Mouse (Mus musculus) telencephalon, adult 2 months (tissue): ENCODE results near the gene Ammecr1.

Source experiments
- DNase-seq: peaks from one replicate; pipeline ENCODE4 v3.0.0-alpha.2; 2011; ENCODE audit warnings: low read depth, low spot score

Ammecr1 gene

DNA sequence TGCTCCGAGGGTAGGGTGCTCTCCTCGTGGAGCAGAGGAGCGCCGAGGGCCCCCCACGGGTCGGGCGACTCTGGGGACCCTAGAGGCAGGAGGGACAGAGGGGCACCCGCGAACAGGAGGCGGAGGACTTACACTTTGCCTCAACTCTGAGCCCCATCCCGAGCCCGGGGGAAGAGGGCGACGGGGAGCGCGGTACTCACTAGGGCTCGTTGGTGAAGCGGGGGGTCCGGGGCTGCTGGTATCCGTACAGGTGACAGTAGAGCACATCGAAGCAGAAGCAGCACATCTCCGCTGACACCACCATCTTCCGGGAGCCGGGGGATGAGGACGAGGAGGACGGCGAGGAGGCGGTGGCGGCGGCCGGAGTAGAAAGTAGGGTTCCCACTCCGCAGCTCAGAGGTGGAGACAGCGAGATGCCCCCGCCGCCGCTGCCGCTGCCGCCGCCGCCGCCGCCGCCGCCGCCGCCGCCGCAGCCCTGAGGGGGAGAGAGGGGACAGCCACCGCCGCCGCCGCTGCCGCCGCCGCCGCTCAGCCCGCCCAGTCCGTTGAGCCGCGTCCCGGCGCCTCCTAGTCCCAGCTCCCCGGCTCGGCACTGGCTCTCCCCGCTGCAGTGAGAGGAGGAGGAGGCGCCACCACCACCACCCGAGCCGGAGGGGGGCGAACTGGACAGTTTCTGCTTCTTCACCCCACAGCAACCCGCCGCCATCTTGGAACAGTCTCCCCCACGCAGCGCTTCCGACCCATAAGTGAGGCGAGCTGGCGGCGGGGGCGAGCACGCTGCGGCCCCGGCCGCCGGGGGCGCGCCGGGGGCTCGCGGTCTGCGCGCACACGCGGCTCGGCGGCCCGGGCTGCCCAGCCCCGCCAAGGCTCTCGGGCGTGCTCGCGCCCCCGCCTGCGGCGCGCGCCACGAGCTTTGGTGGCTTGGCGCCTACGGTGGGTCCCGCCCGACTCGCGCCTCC is at the start of gene Ammecr1:
Gene Ammecr1 (minus strand): TSS at position 721 of the 959 bp plus-strand sequence.
- no peak for DNase-seq

DNA sequence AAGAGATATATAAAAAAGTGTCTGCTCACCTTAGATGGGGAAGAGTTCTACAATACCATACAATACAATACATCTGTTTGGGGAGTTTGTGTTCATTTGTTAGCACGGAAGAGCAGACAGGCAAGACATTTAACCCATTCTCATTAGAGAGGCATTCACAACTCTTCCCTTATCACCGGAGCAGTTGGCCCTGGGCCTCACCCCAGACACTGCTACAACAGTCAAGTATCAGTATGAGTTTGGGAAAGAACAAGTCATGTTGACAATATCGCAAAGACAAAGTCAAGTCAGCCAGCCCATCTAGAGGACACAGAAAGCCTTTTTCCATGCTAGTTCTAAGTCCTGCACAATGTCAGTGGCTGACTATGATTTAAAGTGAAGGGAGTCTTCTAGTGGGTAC is 47.6 kb upstream of the Ammecr1 start:
- no peak for DNase-seq

DNA sequence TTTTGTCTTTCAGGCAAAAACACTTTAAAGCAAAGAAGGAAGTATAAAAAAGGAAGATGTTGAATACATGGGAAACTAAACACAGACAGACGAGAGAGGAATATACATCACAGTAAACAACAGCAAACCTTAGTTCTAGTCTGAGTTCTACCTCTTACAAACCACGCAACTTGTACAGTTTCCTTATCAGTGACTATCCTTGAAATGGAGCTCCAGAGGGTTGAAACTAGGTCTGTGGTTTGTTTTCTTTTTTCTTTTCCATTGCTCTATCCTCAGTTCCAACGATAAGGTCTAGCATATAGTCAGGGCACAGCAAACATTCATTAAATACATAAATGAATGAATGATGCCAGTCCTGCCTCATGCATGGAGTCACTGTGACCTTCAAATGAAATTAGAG is 45.8 kb upstream of the Ammecr1 start:
- DNase-seq: no peak

DNA sequence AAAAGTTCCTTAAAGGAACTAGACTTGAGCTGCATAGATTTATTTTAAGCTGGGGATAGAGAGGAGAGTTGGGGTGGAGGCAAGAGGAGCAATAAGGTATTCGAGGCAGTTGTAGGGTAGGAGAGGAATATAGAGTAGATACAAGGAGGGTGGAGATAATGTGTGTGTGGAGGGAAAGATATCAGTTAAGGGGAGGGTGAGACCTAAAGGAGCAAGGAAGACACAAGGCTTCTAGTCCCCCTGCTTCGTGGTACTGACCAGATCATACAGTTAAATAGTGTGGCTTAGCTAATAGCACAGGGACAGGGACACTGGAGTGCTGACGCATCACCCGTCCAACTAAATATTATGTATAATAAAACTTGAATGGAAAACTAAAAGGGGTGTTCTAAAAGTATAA is 45.3 kb upstream of the Ammecr1 start:
- no peak for DNase-seq

DNA sequence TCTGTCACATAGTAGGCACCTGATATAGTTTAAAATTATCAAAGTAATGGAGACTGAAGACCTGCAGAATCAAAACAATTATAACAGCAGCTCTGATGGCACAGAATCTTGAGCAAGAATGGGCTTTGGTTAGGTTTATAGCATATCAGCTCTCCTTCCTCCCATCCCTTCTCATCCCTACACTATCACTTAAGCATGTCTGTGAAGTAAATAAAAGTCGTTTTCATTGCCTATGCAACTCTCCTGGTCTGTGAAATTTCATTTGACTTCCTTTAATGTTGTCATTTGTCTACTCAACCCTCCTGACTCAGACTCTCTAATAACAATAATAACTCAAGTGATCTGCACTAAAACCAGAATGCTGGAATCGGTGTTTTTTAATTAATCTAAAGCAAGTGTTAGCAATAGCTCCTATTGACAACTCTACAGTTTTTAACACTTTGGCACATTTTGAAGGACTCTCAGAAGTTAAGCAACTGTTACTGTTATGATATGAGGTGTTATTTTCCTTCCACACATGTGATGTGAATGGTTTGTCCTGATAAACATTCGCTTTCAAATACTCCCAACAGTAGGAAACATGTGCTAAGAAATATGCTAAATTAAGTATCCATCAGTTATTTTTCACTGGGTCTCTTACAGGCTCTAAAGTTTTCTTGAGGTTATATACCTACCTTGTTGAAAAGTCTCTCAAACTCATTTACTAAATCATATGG is 37.8 kb upstream of the Ammecr1 start:
- no peak for DNase-seq

DNA sequence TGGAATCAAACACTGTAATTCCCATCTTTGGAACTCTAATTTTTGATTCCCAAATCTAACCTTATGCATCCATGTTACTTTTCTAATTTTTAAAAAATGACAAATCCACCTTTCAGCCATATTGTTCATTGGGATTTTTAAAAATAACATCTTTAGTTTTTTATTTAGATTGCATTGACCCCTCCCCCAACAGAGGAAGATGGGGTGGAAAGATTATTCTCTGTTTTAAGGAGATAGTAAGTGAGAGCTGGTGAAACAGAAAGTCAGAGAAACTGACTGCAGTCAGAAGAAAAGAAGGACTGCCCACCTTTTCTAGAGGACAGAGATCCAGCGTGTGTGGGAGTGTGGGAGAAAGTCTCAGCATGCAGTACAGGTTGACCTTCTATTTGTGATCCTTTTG is 30.7 kb upstream of the Ammecr1 start:
- DNase-seq: no peak

DNA sequence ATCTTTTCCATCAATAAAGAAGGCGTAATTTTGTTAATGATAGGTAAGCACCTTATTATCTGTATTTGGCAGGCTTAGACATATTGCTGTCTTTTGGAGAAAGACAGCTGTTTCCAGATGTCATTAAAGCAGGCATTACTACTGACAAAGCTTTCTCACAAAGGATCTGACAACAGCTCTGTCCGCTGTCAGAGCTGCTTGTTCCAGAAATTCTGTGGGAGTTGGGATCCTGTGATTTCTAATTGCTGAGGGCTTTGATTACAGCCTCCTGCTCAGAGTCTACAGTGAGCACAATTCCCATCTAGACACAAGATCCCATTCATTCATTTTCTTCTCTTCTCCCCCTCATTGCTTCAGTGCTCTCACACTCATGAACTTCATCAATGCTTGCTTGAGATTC is 28.0 kb upstream of the Ammecr1 start:
- no peak for DNase-seq

DNA sequence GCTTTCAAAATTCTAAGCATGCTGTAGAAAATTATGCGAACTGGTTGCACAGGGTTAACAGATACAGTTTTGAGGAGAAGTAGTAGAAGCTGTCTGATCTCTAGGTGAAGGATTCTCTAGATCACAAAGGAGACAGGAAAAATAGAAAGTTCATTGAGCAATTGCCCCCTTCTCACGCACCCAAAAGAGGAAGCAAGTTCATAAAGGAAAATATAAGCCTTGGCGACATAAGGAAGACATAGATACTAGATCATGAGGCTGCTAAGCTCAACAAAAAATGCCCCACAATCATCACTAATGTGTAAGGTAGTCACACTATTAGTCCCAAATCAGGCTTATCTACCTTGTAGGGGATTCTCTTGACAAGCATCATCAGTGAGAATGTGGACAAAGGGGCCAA is 17.6 kb upstream of the Ammecr1 start:
- DNase-seq: no peak

DNA sequence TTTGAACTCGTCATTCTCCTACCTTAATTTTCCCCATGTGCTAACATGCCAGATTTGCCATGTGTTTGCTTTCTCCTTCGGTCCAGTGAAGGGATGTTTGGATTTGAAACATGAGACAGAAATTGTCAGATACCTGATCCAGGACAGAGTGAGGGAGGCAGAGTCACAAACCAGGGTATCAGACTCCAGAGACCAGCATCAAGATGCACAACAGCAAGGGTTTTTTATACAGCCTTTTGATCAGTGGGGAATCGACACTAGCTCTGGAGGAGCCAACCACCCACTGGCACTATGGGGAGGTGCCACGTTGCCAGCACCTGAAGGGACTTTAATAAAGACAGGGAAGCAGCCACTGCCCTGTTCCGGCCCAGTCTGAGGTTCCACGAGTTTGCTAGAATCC is 17.1 kb upstream of the Ammecr1 start:
- DNase-seq: no peak

DNA sequence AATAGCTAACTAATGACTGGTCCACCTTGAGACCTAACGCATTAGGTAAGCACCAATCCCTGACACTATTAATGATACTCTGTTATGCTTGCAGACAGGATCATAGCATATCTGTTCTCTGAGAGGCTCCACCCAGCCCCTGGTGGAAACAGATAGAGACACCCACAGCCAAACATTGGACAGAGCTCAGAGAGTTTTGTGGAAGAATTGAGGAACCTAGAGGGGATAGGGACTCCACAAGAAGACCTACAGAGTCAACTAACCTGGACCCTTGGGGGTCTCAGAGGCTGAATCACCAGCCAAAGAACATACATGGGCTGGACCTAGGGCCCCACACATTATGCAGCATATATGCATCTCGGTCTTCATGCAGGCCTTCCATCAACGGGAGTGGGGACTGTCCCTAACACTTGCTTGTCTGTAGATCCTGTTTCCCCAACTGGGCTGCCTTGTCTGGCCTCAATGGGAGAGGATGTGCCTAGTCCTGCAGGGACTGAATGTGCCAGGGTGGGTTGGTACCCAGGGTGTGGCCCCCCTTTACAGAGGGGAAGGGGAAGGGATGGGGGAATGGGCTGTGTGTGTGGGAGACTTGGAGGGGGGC is 15.1 kb upstream of the Ammecr1 start:
- no peak for DNase-seq

DNA sequence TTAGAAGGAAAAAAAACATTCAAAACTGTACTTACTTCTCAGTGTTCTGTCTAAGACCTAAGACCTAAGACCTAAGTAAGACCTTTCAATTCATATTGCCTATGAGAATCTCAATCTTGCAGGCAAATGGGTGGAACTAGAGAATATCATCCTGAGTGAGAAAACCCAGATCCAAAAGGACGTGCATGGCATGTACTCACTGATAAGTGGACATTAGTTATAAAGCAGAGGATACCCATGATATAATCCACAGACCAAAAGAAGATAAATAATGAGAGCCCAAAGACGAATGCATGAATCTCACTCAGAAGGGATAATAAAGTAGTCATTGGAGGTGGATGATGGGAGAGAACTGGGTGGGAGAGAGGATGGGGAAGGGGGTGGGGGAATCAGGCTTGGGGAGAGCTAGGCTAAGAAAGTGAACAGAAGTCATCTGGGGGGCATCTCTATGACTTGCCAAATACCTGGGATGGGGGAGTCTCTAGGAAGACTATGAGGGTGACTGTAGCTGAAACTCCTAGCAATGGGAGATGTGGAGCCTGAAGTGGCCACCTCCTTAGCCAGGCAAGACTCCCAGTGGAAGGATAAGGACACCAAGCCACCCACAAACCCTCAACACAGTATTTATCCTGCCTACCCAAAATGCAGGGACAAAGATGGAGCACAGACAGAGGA is 14.5 kb upstream of the Ammecr1 start:
- no peak for DNase-seq

DNA sequence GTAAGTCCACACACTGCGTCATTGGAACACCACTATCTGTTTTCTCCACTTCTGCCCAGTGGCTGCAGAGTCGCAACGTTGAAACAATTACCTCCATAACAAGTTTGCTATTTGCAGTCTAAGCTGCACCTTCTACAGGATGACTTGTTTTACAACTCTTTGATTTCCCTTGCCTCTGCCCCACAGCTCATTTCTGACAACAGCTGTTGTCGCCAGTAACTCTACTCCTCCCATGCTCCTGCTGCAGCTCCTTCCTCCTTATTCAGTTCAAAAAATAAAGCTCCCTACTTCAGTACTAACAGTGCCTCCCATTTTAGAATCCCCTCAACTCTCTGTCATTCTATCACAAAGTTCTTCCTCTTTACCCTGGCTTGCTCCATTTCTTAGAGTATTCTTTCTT is 12.7 kb upstream of the Ammecr1 start:
- DNase-seq: no peak

DNA sequence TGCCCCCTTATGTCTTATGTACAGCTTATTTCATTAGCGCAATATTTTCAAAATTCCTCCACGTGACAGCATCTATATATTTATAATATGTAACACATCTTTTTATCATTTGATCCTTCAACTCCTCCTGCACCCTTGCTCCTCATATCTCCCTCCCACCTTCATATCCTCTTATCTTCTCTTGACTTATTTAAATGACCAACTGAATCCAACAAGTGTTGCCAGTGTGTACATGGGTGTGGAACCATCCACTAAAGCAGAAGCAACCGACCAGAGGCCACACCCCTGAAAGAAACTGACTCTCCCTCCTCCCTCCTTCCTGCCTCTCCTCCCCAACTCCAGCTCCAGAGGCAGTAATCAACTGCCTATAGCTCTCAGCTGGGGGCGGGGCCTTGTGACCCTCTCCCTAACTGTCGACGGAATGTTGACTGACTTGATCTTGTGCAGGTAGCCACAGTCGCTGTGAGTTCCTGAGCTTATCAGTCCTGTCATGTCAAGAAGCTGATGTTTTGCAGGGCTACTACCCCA is 6.0 kb upstream of the Ammecr1 start:
- no peak for DNase-seq

DNA sequence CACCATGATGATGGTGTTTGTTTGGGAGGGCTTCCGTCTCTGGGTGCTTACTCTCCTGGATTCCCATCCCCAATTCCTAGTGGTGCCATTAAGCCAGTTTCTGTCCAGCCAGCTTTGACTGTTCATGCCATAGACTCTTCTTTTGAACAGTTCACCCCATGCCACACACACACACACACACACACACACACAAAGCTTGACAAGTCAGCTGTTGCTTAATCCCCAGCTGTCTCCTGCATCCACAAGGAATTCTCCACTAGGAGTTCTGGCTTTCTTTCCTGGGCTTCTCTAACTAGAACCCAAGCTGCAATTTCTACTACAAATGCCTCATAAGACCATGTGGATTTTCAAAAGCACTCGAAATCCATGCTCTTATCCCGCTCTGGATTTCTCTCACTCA is 5.2 kb upstream of the Ammecr1 start:
- no peak for DNase-seq

DNA sequence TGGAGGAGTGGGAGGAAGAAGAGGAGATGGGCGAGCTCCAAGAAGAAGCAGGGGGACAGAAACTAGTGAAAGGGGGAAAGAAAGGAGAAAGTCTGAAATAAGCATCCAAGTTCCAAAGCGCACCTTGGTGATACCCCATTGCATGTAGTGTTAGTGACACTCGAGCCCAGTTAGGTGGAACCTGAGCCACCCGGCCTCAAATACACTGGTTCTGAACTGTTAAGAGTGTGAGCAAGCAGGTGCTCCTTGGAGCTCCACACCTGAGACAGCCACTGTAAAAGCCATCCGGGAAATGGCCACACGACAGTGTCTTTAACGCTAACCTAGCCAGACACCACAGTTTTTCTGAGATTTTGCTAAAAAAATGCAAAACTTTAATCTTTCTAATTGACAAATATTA is 539 bp upstream of the Ammecr1 start:
- no peak for DNase-seq

DNA sequence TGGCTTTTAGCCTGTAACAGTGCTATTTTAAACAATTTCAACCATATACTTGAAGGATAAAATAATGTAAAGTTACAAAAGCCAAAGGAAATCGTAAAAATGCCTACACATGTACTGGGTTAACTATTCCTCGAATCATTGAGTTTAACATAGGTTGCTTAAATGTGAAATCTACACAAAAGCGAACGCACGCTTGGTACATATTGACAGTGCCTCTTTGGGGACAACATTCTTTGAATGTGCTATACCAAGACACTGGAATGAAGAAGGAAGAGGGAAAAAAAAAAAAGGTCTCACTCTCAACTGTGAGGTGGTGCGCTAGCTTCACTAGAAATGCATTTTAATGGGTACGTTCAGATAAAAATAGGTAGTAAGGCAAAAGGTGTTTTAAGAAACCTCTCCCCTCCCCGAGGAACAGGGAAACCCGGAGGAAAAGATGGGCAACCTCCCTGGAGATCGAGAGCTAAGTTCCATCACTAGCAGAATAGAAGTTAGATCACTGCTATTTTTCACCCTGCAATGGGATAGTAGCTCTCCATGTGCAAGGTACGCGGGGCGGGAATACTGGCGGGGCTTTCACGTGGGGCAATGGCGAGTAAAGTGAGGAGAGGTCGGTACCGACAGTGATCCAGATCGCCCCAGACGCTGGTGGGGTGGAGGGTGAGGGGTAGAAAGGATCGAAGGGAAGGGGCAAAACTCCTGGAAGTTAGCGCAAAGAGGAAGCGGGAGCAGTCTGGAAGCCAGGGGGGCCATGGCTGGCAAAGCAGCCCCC is 1.1 kb downstream of the Ammecr1 start:
- no peak for DNase-seq

DNA sequence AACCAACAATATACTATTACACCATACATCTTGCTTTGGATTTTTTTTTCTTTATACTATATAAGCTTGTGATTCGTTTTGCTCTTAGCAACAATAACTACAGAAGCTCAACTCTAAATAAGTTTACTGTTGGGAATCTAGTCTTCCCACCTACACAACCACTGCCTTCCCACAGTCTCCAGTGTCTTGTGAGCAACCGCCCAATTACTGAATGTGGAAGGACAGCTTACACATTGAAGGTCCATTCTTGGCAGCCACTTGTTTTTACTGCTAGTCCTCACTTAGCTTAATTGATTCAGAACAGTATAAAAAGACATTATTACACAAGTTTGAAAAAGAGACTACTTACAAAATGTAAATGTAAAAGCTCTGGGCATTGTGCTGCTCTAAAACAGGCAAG is 6.1 kb downstream of the Ammecr1 start:
- no peak for DNase-seq

DNA sequence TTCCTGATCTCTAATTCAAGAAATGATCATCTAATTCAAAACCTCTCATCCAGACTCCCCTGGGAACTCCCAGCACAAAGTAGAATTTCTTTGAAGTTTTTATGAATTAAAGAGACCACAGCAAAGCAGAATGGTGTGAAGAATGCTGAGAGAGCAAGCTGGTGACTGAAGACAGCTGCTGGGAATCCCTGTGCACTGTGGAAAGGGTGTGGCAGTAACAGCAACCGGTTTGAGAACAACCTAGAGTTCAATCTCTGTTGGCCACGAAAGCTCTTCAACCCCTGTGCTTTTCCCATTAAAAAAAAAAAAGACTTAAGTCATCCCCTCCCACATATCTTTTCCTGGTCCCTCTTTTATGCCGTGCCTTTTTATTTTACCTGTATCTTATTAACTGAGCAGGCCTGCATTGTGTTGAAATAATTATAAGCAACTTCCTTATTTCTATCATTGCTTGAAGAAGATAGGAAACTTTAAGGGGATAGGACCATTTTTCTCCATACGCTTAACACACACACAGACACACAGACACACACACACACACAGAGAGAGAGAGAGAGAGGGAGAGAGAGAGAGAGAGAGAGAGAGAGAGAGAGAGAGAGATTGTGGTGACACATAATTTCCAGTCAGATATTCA is 6.7 kb downstream of the Ammecr1 start:
- DNase-seq: no peak

DNA sequence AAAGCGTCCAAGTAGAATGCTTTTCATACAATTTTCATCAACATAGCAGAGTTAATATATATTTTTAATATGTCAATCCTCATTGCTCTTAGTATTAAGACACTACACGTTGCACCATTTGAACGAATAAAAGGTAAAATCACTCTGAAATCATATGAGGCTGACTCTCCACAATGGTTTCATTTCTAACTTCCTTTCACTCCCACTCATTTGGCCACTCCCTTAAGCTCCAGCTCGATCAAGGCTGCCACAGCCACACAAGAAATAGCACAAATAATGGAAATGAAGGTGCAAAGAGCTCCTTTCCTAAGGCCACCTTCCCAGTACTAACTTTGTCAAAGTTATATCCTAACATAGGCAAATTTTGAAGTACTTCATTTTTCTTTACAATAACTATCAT is 38.1 kb downstream of the Ammecr1 start:
- no peak for DNase-seq

DNA sequence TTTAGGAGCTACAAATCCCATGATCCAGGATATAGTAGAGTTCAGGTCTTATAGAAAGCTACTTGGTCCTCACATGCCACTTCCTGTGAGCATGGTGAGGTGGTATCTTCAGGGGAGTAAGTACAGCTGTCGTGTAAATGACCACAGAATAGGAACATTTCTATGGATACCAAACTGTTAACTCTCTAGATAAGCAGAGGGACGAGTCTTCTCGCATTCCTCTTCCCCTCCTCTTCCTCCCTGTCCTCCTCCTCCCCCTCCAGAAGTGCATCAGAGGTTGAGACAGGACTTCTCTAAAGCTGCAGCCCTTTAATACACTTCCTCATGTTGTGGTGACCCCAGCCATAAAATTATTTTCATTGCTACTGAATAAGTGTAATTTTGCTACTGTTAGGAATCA is 49.1 kb downstream of the Ammecr1 start:
- no peak for DNase-seq

DNA sequence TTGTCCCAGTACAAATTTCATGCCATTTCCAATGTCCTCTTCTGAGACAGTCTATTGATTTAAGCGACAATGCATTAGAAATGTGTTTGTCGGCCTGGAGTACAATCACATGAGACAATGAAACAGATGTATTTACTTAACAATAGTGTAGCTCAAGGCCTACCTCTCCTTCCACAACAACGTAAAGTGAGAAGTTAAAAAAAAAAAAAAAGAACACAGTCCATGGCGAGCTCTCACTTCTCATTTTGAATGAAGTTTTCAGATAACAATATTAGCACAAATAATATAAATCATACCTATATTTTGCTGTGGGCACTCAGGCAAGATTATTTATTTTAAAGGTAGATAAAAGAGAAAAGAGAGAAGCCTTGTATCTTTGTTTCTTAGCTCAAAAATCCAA is 49.8 kb downstream of the Ammecr1 start:
- no peak for DNase-seq
